Mouse (Mus musculus) midbrain, embryonic 14.5 days (tissue): ENCODE measurements at regions not wholly inside any gene's neighbourhood (a gene's known extent, or its start where the extent isn't known, plus 50 kb on each side); places are given as distances from the start of the nearest gene placed in this dataset.
A peak's percentile ranks its signal among the peaks of the same experiment; 100 is the strongest.
"Not testable (repeated sequence)": the region's sequence is repeated elsewhere in the genome, so short reads cannot be mapped to it uniquely, and the experiment has no call there.

Experiments
- ATAC-seq: fragments of 200-750 bp; cut with Nextera tagmentation; 2 replicates; pipeline ENCODE4 v1.8.0; 2017; ENCODE audit warnings: moderate number of reproducible peaks, moderate library complexity; ENCODE audit not compliant: low FRiP score, low TSS enrichment
- DNase-seq: peaks from one replicate; pipeline ENCODE4 v3.0.0-alpha.2; 2015
- H3K27ac ChIP-seq: fragments of 300-500 bp; sonication (generic); replicated peaks from 2 replicates; pipeline ENCODE4 v1.5.1; 2014; ENCODE audit warnings: mild to moderate bottlenecking, low read depth, low read length, moderate library complexity
- H3K27me3 ChIP-seq: fragments of 300-500 bp; sonication (generic); 2 replicates; pipeline ENCODE4 v1.6.1; 2014; ENCODE audit warnings: low read length, control low read depth, mixed read lengths; ENCODE audit not compliant: control insufficient read depth, insufficient read depth
- H3K36me3 ChIP-seq: fragments of 300-500 bp; sonication (generic); 2 replicates; pipeline ENCODE4 v1.6.1; 2014; ENCODE audit warnings: low read length, control low read depth; ENCODE audit not compliant: control insufficient read depth, insufficient read depth
- H3K4me1 ChIP-seq: fragments of 300-500 bp; sonication (generic); 2 replicates; pipeline ENCODE4 v1.6.1; 2014; ENCODE audit warnings: mild to moderate bottlenecking, antibody characterized with exemption, low read length, control low read depth; ENCODE audit not compliant: control insufficient read depth, insufficient read depth
- H3K4me2 ChIP-seq: fragments of 300-500 bp; sonication (generic); 2 replicates; pipeline ENCODE4 v1.6.1; 2014; ENCODE audit warnings: mild to moderate bottlenecking, low read length, moderate library complexity
- H3K4me3 ChIP-seq: fragments of 300-500 bp; sonication (generic); replicated peaks from 2 replicates; pipeline ENCODE4 v1.5.1; 2014; ENCODE audit warnings: low read depth, low read length
- H3K9ac ChIP-seq: fragments of 300-500 bp; sonication (generic); replicated peaks from 2 replicates; pipeline ENCODE4 v1.6.1; 2014; ENCODE audit warnings: mild to moderate bottlenecking, low read length, moderate library complexity
- H3K9me3 ChIP-seq: fragments of 300-500 bp; sonication (generic); 2 replicates; pipeline ENCODE4 v1.6.1; 2016; ENCODE audit warnings: low read length, control low read depth, mixed read lengths; ENCODE audit not compliant: control insufficient read depth
- WGBS: fragments of 180-500 bp; shearing (Covaris S2); extraction: QIAGEN DNeasy Blood & Tissue Kit; methylation state at CpG from one replicate; pipeline ENCODE4 v1.1.7; 2014; 5-methylcytosine and 5-hydroxymethylcytosine counted together

GRCm38 (mm10) chrX:77425728-77426102, 85.1 kb upstream of the Tbl1x start:
- 74% methylated on average over 3 of the region's 3 CpGs for WGBS
- not testable (repeated sequence) for H3K9me3 ChIP-seq, DNase-seq, ATAC-seq, H3K36me3 ChIP-seq, H3K4me2 ChIP-seq, H3K27ac ChIP-seq, H3K4me1 ChIP-seq, H3K27me3 ChIP-seq, H3K4me3 ChIP-seq, H3K9ac ChIP-seq

- not testable (repeated sequence) for H3K4me2 ChIP-seq, H3K9ac ChIP-seq, H3K4me1 ChIP-seq, H3K27ac ChIP-seq, H3K27me3 ChIP-seq, ATAC-seq, H3K36me3 ChIP-seq, DNase-seq, H3K4me3 ChIP-seq, H3K9me3 ChIP-seq
- 78% methylated on average over 6 of the region's 6 CpGs for WGBS
Measured at GRCm38 (mm10) chrX:77426836-77427235, 84.0 kb upstream of the Tbl1x start.

DNA sequence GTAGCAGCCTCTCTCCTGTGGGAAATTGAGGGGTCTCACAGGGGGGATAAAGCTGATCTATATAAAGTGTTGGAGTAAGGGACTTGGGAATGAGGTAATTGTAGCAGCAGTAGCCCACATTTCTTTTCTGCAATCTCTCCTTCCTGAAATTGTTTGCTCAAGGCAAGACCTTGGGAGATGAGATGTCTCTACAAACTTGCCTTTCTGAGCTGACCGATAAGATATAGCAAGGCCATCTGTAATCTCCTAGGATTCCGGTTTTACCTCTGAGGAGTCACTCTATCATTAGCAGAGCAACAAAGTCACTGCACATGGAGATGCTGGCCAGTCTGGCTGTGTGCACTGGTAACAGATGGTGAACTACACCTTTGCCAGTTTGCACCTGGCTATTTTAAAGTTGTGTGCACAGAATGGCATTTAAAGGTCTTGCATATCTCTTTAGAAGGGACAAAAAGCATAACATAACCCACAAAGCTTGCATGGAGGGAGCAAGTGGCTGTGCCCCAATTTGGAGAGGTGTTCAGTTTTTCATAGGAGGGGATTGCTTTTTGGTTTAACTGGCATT, 78.7 kb upstream of the Tbl1x start:
- DNase-seq (no peak), ATAC-seq (no peak)
- H3K27me3 ChIP-seq: no peaks in the 10 kb centered on the region
- no peaks in the 10 kb centered on the region; the same call in 1 of the 2 replicates for H3K4me1 ChIP-seq
- H3K27ac ChIP-seq: peak overlapping the region; percentile 74
- no peaks in the 10 kb centered on the region for H3K36me3 ChIP-seq
- 0 out of 2 replicates have a peak overlapping the region, but pooled peaks have one; percentile 25 for H3K4me2 ChIP-seq
- WGBS: 65% methylated on average over 2 of the region's 2 CpGs
- H3K4me3 ChIP-seq: no peak overlapping the region
- H3K9me3 ChIP-seq: no peaks in the 10 kb centered on the region
- H3K9ac ChIP-seq: no peak overlapping the region

DNA sequence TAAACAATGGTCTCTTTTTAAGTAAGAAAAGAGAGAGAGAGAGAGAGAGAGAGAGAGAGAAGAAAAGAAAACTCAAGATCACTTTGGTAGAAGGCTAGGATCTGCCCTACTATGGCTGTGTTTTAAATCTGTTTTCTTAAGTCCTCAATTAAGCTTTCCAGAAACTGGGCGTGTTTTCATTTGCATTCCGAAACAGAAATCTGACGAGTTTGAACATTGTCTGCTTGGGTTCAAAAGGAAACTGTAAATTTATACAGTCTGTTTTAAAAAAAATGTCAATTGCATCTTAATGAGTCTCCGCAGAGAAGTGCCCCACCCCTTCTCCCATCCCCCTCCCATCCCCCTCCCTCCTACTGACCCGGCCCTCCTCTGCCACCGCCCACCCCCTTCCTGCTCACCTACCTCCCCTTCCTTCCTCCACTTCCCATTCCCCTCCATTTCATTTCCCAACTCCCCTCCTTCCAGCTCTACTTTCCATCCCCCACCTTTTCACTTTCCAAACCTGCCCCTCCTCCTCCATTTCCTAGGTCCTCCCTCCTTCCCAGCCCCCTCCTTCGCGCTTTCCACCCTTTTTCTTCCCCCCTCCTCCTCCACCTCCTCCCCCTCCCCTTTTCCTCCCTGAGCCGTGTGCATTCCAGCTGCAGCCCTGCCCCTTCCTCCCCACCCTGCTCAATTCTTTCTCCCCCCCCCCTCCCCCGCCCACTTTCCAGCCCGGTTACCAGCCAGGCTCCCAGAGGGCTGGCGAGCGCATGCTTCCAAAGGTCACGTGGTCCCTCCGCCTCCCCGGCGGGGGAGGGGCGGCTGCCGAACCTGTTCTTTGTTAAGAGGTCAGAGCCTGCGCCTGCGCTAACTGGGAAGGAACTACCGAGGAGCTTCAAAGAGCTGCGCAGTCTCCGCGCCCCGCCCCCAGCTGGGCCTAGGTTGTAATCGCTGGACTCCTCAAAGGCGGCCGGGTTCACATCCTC, 77.7 kb upstream of the Tbl1x start:
- ATAC-seq (peak; percentile 97), DNase-seq (peak; percentile 98)
- H3K36me3 ChIP-seq: no peaks in the 10 kb centered on the region
- no peaks in the 10 kb centered on the region for H3K27me3 ChIP-seq
- no peak overlapping the region for H3K4me3 ChIP-seq
- H3K27ac ChIP-seq: peak overlapping the region; percentile 81
- WGBS: 19% methylated on average over 28 of the region's 29 CpGs
- 0 out of 2 replicates have a peak overlapping the region, but pooled peaks have one; percentile 39 for H3K9ac ChIP-seq
- H3K4me1 ChIP-seq: no peaks in the 10 kb centered on the region; the same call in 1 of the 2 replicates
- no peaks in the 10 kb centered on the region for H3K9me3 ChIP-seq
- H3K4me2 ChIP-seq: peak overlapping the region; percentile 43

- Histone ChIP-seq H3K9ac (0 out of 2 replicates have a peak overlapping the region, but pooled peaks have one; percentile 39), H3K4me1 (no peaks in the 10 kb centered on the region; the same call in 1 of the 2 replicates)
- WGBS: 24% methylated on average over 3 of the region's 3 CpGs
Measured at GRCm38 (mm10) chrX:77433811-77434192, 77.0 kb upstream of the Tbl1x start.

DNA sequence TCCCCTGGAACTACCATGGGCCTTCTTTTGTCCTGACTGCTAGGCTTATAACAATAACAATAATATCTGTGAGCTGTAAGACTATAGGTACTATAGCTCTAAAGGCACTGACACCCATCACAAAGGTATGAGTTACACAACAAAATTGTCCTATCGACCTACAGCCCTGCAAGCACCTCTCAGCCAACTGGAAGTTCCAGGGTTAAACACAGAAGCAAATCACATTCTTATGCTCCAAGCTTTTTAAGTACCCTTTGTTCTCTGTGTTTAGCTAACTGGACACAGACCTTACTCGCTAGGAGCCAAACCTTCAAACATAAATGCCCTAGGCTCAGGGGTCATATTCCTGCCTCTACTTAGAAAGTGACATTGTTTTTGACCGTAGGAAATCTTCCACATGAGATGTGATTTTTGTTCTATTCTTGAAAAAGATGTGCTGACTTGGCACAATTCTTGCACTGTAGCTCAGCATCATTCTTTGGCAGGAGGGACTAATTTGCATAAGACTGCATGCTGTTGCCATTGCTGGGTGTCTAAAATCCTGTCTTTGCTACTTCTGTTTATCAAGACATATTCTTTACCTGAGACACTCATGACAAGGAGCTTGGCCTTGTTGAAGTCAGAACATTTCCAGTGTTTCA, 66.8 kb upstream of the Tbl1x start:
- peak; percentile 52 for DNase-seq
- H3K27ac ChIP-seq: 0 out of 2 replicates have a peak overlapping the region, but pooled peaks have one; percentile 45
- no peaks in the 10 kb centered on the region for H3K9me3 ChIP-seq
- ATAC-seq: no peak
- H3K4me3 ChIP-seq: no peak overlapping the region
- 31% methylated on average over 3 of the region's 3 CpGs for WGBS
- no peaks in the 10 kb centered on the region for H3K4me1 ChIP-seq
- no peak overlapping the region for H3K9ac ChIP-seq
- H3K27me3 ChIP-seq: no peaks in the 10 kb centered on the region
- H3K36me3 ChIP-seq: no peaks in the 10 kb centered on the region
- no peak overlapping the region for H3K4me2 ChIP-seq

More at GRCm38 (mm10) chrX:77433811-77434192, 77.0 kb upstream of the Tbl1x start:
- Histone ChIP-seq H3K9me3 (no peaks in the 10 kb centered on the region), H3K4me2 (peak overlapping the region; percentile 43), H3K4me3 (no peak overlapping the region), H3K36me3 (no peaks in the 10 kb centered on the region), H3K27ac (peak overlapping the region; percentile 81), H3K27me3 (no peaks in the 10 kb centered on the region)
- no peak for DNase-seq
- peak; percentile 40; the same call in 1 of the 2 replicates for ATAC-seq

DNA sequence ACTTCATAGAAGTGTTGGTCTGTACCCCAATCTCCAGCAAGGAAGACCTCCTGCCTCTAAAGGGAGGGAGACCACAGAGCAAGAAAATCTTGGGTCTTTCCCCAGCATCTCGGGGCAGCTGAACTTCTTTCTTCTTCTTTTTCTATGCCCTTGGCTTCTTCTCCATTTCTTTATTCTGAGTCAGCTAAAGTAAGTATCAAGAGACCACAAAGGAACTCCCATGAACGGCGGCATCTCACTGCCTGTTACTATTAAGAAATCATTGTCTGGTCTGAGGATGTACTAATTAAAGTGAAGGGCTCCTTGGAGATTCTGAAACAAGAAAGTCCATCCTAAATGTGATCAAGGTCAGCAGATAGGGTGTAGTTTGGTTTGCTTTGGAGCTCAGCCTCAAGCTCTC, 64.1 kb upstream of the Tbl1x start:
- H3K9ac ChIP-seq: no peak overlapping the region
- ATAC-seq (no peak), DNase-seq (no peak)
- H3K9me3 ChIP-seq: no peaks in the 10 kb centered on the region
- H3K4me1 ChIP-seq: no peaks in the 10 kb centered on the region
- H3K4me3 ChIP-seq: no peak overlapping the region
- H3K27me3 ChIP-seq: no peaks in the 10 kb centered on the region
- no peak overlapping the region for H3K4me2 ChIP-seq
- H3K36me3 ChIP-seq: no peaks in the 10 kb centered on the region
- 78% methylated on average over 3 of the region's 3 CpGs for whole genome bisulfite sequencing
- H3K27ac ChIP-seq: no peak overlapping the region

DNA sequence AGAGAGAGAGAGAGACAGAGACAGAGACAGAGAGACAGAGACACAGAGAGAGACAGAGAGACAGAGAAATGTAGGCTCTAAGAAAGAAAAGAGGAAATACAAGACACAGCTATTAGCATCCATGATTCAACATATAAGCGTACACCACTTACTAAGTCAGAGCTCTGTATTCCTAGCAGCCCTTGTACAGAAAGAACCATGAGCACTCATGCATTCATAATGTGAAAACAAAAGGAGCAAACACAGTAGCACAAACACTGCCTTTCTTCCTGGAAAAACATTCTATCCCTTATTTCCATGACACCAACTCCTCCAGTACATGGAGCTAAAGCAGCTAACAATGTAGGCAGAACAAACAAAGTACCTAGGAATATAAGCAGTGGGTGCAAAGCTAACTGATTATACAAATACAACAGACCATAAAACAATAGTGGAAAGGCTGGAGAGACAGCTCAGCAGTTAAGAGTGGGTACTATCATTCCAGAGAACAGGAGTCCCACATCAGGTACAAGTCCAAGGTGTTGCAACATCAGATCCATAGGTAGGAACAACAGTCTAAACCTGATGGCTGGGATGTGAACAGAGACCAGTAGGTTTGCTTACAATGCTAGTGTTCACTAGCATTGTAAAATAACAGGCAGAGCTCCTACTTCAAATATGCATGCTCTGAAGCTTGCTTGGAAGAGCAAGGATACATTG, 58.7 kb upstream of the Tbl1x start:
- DNase-seq (no peak), ATAC-seq (no peak)
- Histone ChIP-seq H3K36me3 (no peaks in the 10 kb centered on the region), H3K9ac (no peak overlapping the region), H3K4me3 (no peak overlapping the region), H3K27me3 (no peaks in the 10 kb centered on the region), H3K4me1 (no peaks in the 10 kb centered on the region), H3K9me3 (no peaks in the 10 kb centered on the region), H3K4me2 (no peak overlapping the region), H3K27ac (no peak overlapping the region)
- 44% methylated on average over 1 of the region's 1 CpGs for WGBS
